Mouse (Mus musculus): ENCODE measurements around the gene Unc79. TPM values are rescaled to one million over a fixed set of nuclear protein-coding genes. Genes with fewer than 3 reads are reported as not detected.

Unc79 gene
- polyA plus RNA-seq, 1 experiment from 2014 or later, result 2.6 TPM

DNA sequence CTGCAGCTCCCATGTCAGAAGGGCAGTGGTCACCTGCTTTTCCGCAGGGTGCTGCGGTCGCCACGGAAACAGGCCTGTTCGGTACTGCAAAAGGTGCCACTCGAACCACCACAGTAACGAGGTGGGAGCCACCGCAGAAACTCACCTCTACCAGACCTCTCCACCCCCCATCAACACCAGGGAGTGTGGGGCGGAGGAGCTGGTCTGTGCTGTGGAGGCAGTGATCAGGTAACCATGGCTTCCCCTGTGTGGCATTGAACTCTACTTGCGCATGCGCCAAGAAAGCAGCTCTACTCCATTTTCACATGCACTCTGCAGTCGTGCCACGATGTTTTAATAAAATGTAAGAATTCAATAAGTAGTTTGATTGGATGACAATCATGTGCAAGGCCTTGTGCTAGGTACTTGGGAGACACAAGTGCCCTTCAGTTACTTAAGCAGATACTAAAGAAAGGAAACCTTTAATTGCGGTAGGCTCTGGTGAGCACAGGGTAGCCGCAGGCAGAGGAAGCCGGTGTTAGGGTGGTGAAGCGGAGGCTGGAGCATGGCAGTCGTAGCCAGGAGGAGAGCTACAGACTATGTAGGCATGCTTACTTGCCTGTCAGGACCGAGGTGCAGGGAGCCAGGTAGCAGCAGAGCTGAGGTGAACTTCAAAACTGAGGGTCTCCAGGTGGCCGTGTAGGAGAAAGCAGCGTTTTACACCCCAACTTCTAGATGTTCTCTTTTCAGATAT is 110.8 kb downstream of the Unc79 start:
- H3K4me3 ChIP-seq (ENCODE audit: low read depth, low read length), result no peak overlapping the region
- H3K4me2 ChIP-seq, result no peak overlapping the region
- H3K36me3 ChIP-seq (ENCODE audit: control insufficient read depth, insufficient read depth, low read length), result no peaks in the 10 kb centered on the region
- H3K9me3 ChIP-seq (ENCODE audit: control insufficient read depth, low read length), result no peaks in the 10 kb centered on the region
- no peak overlapping the region for H3K27ac ChIP-seq (ENCODE audit: low read depth, low read length)
- no peaks in the 10 kb centered on the region for H3K27me3 ChIP-seq (ENCODE audit: control insufficient read depth, insufficient read depth, low read length)
- H3K4me1 ChIP-seq (ENCODE audit: control insufficient read depth, insufficient read depth, low read length), result no peaks in the 10 kb centered on the region
- no peak overlapping the region for H3K9ac ChIP-seq (ENCODE audit: low read length)
- no peak for ATAC-seq (ENCODE audit: low FRiP score)
- 84% methylated on average over 21 of the region's 21 CpGs for WGBS
- peak; percentile 79 for DNase-seq (ENCODE audit: low spot score, missing footprints)

DNA sequence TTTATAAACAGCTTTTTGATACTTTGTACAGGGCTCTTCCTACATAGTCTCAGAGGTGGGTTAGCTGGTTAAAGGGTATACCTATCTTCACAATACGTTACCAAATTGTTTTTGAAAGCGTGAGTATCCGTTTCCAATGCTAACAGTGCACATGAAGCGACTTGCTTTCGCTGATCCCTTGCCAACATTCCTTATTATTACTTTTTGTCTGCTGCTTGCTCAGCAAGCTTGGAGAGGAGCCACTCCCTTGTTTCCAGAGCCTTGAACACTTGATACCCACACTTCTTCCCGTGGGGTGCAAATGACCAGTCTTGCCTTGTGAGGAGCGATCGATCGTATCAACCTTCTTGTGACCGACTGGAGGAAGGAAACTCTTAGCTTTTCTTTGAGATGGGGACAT is 112.1 kb downstream of the Unc79 start:
- 92% methylated on average over 10 of the region's 10 CpGs for WGBS
- Histone ChIP-seq H3K4me2 (no peak overlapping the region), H3K9me3 (ENCODE audit: control insufficient read depth, low read length) (no peaks in the 10 kb centered on the region), H3K27ac (ENCODE audit: low read depth, low read length) (no peak overlapping the region), H3K4me1 (ENCODE audit: control insufficient read depth, insufficient read depth, low read length) (no peaks in the 10 kb centered on the region), H3K4me3 (ENCODE audit: low read depth, low read length) (no peak overlapping the region), H3K36me3 (ENCODE audit: control insufficient read depth, insufficient read depth, low read length) (no peaks in the 10 kb centered on the region), H3K27me3 (ENCODE audit: control insufficient read depth, insufficient read depth, low read length) (no peaks in the 10 kb centered on the region), H3K9ac (ENCODE audit: low read length) (no peak overlapping the region)
- ATAC-seq (ENCODE audit: low FRiP score), result no peak
- DNase-seq (ENCODE audit: low spot score, missing footprints), result peak; percentile 76

DNA sequence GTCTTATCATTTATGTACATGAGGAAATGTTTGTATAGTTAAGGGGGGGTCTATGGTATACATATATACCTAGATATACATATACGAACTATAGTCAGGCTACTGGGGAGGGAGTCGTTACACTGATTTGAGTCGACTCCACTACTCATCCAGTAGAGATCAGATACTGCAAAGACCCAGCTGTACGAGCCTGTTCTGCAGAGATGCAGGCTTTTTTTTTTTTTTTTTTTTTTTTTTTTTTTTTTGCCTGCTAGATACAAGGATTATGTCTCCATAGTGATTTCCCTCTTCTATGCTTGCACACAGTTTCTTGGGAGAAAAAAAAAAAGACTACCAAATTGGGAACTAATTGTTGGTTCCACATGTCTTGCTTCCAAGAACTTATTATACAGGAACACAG is 113.5 kb downstream of the Unc79 start:
- Histone ChIP-seq H3K36me3 (ENCODE audit: control insufficient read depth, insufficient read depth, low read length) (no peaks in the 10 kb centered on the region), H3K4me1 (ENCODE audit: control insufficient read depth, insufficient read depth, low read length) (no peaks in the 10 kb centered on the region), H3K4me2 (no peak overlapping the region), H3K9ac (ENCODE audit: low read length) (no peak overlapping the region), H3K27ac (ENCODE audit: low read depth, low read length) (no peak overlapping the region), H3K4me3 (ENCODE audit: low read depth, low read length) (no peak overlapping the region), H3K9me3 (ENCODE audit: control insufficient read depth, low read length) (no peaks in the 10 kb centered on the region), H3K27me3 (ENCODE audit: control insufficient read depth, insufficient read depth, low read length) (no peaks in the 10 kb centered on the region)
- no peak for ATAC-seq (ENCODE audit: low FRiP score)
- WGBS, result 61% methylated on average over 4 of the region's 4 CpGs
- DNase-seq (ENCODE audit: low spot score, missing footprints), result peak; percentile 72

DNA sequence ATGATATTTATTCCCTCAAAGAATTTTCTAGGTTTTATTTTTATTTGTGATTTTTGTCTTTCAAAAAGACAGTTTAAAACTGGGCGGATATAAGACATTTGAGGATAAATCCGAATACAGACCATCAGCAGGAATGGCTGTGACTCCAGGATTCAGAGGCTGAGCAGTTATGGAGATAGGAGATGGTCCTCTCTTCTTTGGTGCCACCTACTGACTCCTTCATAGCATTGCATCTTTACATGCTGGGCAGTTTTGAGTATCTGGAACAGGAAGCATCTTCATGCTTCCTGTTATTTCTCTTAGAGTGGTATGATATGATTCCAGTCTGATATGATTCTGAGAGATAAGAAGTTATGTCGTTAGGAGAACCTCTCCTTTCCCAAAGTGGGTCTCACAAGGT is 116.3 kb downstream of the Unc79 start:
- Histone ChIP-seq H3K9ac (ENCODE audit: low read length) (no peak overlapping the region), H3K4me1 (ENCODE audit: control insufficient read depth, insufficient read depth, low read length) (no peaks in the 10 kb centered on the region), H3K4me3 (ENCODE audit: low read depth, low read length) (no peak overlapping the region), H3K36me3 (ENCODE audit: control insufficient read depth, insufficient read depth, low read length) (no peaks in the 10 kb centered on the region), H3K27me3 (ENCODE audit: control insufficient read depth, insufficient read depth, low read length) (no peaks in the 10 kb centered on the region), H3K27ac (ENCODE audit: low read depth, low read length) (no peak overlapping the region), H3K9me3 (ENCODE audit: control insufficient read depth, low read length) (no peaks in the 10 kb centered on the region), H3K4me2 (no peak overlapping the region)
- 15% methylated on average over 3 of the region's 3 CpGs for WGBS
- ATAC-seq (ENCODE audit: low FRiP score) (peak; percentile 57; the same call in 1 of the 2 replicates), DNase-seq (ENCODE audit: low spot score, missing footprints) (peak; percentile 91)

DNA sequence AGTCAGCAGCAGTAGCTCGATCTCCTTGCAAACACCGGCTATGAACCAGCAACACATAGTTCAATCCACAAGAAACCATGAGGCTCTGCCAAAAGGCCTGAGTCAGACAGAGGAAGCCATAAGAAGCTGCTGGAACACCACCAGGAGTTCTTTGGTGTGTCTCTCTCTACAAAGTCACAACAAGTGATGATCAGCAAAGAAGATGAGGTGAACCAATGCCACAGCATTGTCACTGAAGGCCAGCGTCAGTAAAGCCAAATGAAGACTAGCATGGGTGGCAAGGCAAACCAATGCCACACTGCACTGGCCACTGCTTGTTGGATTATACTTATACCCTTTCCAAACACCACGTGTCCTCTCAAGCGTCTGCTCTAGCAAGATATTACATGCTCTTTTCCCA is 119.5 kb downstream of the Unc79 start:
- Histone ChIP-seq H3K27me3 (ENCODE audit: control insufficient read depth, insufficient read depth, low read length) (no peaks in the 10 kb centered on the region), H3K36me3 (ENCODE audit: control insufficient read depth, insufficient read depth, low read length) (no peaks in the 10 kb centered on the region), H3K4me3 (ENCODE audit: low read depth, low read length) (no peak overlapping the region), H3K9me3 (ENCODE audit: control insufficient read depth, low read length) (no peaks in the 10 kb centered on the region), H3K4me2 (no peak overlapping the region), H3K9ac (ENCODE audit: low read length) (no peak overlapping the region), H3K27ac (ENCODE audit: low read depth, low read length) (no peak overlapping the region), H3K4me1 (ENCODE audit: control insufficient read depth, insufficient read depth, low read length) (no peaks in the 10 kb centered on the region)
- ATAC-seq (ENCODE audit: low FRiP score) (no peak), DNase-seq (ENCODE audit: low spot score, missing footprints) (peak; percentile 72)
- WGBS, result 90% methylated on average over 5 of the region's 5 CpGs

DNA sequence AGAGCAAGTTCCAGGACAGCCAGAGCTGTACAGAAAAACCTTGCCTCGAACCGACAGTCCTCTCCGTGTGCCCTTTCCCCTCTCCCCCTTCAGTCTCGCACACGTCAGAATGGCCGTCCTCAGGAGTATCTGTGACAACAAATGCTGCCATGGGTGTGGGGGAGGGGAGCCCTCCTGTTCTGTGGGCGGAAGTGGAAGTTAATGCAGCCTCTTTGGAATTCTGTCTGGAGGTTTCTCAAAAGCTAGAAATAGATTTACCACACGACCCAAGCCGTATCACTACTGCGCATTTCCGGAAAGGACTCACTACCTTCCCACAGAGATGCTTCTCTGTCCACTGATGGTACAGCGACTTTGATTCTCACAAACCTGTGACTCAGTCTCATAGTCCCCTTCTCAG is 120.9 kb downstream of the Unc79 start:
- 72% methylated on average over 12 of the region's 12 CpGs for WGBS

DNA sequence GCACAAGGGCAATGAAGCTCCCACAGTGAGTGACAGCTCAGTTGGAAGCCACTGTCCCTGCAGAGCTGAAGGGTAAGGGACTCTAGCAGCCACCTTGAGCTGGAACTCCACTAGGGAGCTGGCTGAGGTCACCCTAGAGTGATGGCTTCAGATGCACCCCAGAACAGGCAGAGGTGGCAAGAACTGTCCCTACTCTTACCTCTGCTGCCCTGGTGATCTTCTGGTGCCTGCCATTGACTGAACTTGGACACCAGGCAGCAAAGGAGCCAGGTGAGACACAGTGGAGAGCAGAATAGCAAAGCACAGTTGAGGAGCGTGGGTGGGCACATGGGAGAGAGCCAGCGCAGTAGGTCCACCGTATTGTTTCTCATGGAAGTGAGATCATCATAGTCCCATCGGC is 125.3 kb downstream of the Unc79 start:
- Histone ChIP-seq H3K4me1 (ENCODE audit: control insufficient read depth, insufficient read depth, low read length) (no peaks in the 10 kb centered on the region), H3K36me3 (ENCODE audit: control insufficient read depth, insufficient read depth, low read length) (no peaks in the 10 kb centered on the region), H3K4me2 (no peak overlapping the region), H3K9me3 (ENCODE audit: control insufficient read depth, low read length) (no peaks in the 10 kb centered on the region), H3K4me3 (ENCODE audit: low read depth, low read length) (no peak overlapping the region), H3K27ac (ENCODE audit: low read depth, low read length) (no peak overlapping the region), H3K27me3 (ENCODE audit: control insufficient read depth, insufficient read depth, low read length) (no peaks in the 10 kb centered on the region), H3K9ac (ENCODE audit: low read length) (no peak overlapping the region)
- DNase-seq (ENCODE audit: low spot score, missing footprints) (peak; percentile 8), ATAC-seq (ENCODE audit: low FRiP score) (no peak)
- WGBS, result 92% methylated on average over 4 of the region's 4 CpGs

More for the DNA sequence above, 120.9 kb downstream of the Unc79 start:
- no peak overlapping the region for H3K9ac ChIP-seq (ENCODE audit: low read length)
- no peaks in the 10 kb centered on the region for H3K9me3 ChIP-seq (ENCODE audit: control insufficient read depth, low read length)
- H3K4me3 ChIP-seq (ENCODE audit: low read depth, low read length), result no peak overlapping the region
- no peak overlapping the region for H3K27ac ChIP-seq (ENCODE audit: low read depth, low read length)
- DNase-seq (ENCODE audit: low spot score, missing footprints) (peak; percentile 51), ATAC-seq (ENCODE audit: low FRiP score) (no peak)
- H3K36me3 ChIP-seq (ENCODE audit: control insufficient read depth, insufficient read depth, low read length), result no peaks in the 10 kb centered on the region
- no peaks in the 10 kb centered on the region for H3K27me3 ChIP-seq (ENCODE audit: control insufficient read depth, insufficient read depth, low read length)
- H3K4me2 ChIP-seq, result no peak overlapping the region
- H3K4me1 ChIP-seq (ENCODE audit: control insufficient read depth, insufficient read depth, low read length), result no peaks in the 10 kb centered on the region

DNA sequence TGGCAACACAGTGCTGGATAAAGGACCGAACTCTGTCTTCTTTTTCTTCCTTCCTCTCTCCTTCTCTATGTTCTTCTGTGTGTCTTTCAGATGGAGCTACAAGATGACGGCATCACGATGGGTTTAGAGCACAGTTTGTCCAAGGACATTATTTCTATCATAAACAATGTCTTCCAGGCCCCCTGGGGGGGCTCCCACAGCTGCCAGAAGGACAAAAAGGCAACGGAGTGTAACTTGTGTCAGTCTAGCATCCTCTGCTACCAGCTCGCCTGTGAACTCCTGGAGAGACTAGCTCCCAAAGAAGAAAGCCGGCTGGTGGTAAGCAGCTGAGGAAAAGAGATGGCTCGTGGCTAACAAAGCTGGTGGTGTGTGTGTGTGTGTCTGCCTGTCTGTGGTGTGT is 130.1 kb downstream of the Unc79 start:
- DNase-seq (ENCODE audit: low spot score, missing footprints) (peak; percentile 81), ATAC-seq (ENCODE audit: low FRiP score) (no peak)
- Histone ChIP-seq H3K9me3 (ENCODE audit: control insufficient read depth, low read length) (no peaks in the 10 kb centered on the region), H3K4me2 (no peak overlapping the region), H3K4me3 (ENCODE audit: low read depth, low read length) (no peak overlapping the region), H3K36me3 (ENCODE audit: control insufficient read depth, insufficient read depth, low read length) (no peaks in the 10 kb centered on the region), H3K4me1 (ENCODE audit: control insufficient read depth, insufficient read depth, low read length) (peaks cover 2% of the 10 kb centered on the region; the same call in 1 of the 2 replicates), H3K9ac (ENCODE audit: low read length) (no peak overlapping the region), H3K27me3 (ENCODE audit: control insufficient read depth, insufficient read depth, low read length) (no peaks in the 10 kb centered on the region), H3K27ac (ENCODE audit: low read depth, low read length) (no peak overlapping the region)
- 52% methylated on average over 7 of the region's 7 CpGs for WGBS

DNA sequence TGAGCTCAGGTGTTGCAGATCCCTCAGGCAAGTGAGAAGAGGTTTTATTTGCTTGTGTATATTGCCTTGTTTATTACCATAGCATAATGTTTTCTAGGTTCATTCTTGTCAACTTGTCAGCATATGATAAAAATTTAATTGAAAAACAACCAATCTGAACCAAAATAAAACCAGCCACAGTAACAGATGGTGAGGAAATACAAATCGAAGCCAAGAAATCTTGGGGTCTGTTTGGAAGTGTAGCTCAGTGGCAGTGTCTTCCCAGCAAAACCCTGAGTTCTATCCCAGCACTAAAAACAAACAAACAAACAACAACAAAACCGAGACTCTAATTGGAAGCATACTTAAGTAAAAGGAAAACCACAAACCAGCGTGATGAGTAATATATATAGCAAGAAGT is 131.4 kb downstream of the Unc79 start:
- DNase-seq (ENCODE audit: low spot score, missing footprints), result peak; percentile 68
- Histone ChIP-seq H3K27ac (ENCODE audit: low read depth, low read length) (no peak overlapping the region), H3K4me1 (ENCODE audit: control insufficient read depth, insufficient read depth, low read length) (peaks cover 2% of the 10 kb centered on the region; the same call in 1 of the 2 replicates), H3K4me2 (no peak overlapping the region), H3K9ac (ENCODE audit: low read length) (no peak overlapping the region), H3K36me3 (ENCODE audit: control insufficient read depth, insufficient read depth, low read length) (no peaks in the 10 kb centered on the region), H3K9me3 (ENCODE audit: control insufficient read depth, low read length) (no peaks in the 10 kb centered on the region), H3K4me3 (ENCODE audit: low read depth, low read length) (no peak overlapping the region), H3K27me3 (ENCODE audit: control insufficient read depth, insufficient read depth, low read length) (no peaks in the 10 kb centered on the region)
- 84% methylated on average over 3 of the region's 3 CpGs for WGBS
- no peak for ATAC-seq (ENCODE audit: low FRiP score)

Measured in midbrain, embryonic 11.5 days (tissue).